Mouse (Mus musculus): ENCODE data around the gene Cuta. TPM values are rescaled to one million over a fixed set of nuclear protein-coding genes. Genes with fewer than 3 reads are reported as not detected.

Gene Cuta
- polyA plus RNA-seq, 1 experiment from 2014 or later, result 203 TPM

DNA sequence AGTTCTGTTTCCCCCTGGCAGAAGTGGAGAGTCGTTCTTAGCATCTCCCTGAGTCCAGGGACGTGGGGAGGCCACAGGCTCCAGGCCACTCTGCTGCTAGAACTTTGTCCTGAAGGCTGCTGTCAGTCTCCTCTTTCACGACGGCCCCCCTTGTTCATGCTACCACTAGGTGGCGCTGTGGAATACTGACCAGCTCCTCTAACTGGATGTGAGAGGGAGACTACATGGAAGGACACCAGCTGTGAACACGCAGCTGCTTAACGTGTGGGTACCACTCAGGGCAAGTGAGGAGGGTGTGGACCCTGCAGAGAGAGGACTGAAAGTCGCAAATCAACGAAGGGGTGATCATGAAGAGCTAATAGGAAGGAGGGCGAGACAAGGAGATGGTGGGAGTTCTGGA lies 43.8 kb downstream of the Cuta start:
- ATAC-seq (replicated peaks; ENCODE audit: low FRiP score), result no peak
- H3K27ac ChIP-seq, result no peak overlapping the region
- no peaks in the 10 kb centered on the region for H3K36me3 ChIP-seq
- no peaks in the 10 kb centered on the region for H3K9me3 ChIP-seq (replicated peaks)
- no peak overlapping the region for H3K4me2 ChIP-seq
- peaks cover 23% of the 10 kb centered on the region for H3K4me1 ChIP-seq
- no peak overlapping the region for H3K4me3 ChIP-seq (replicated peaks)
- no peak overlapping the region for H3K9ac ChIP-seq
- H3K27me3 ChIP-seq, result 0 out of 2 replicates have a peak, but pooled peaks cover 14% of the 10 kb centered on the region
- WGBS, result 14% methylated on average over 10 of the region's 10 CpGs

DNA sequence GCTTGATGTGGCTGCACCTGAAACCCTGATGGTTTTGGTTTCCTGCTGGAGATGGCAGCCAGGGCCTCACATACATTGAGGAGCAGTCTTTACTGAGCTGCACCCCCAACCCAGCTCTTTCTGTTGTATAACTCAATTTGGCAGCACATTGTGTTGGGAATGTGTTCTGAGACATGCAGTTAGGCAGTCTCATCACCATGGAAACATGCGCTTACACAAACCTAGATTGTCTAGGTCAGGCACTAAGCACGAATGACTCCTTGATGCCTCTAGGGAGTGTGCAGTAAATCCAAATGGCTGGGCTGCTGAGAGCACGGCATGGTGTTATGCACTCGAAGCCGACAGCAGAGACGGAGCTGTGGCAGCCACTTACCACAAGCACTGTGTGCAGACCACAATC lies 45.0 kb downstream of the Cuta start:
- peaks cover 19% of the 10 kb centered on the region; the same call in 1 of the 2 replicates for H3K27me3 ChIP-seq
- 59% methylated on average over 6 of the region's 6 CpGs for WGBS

DNA sequence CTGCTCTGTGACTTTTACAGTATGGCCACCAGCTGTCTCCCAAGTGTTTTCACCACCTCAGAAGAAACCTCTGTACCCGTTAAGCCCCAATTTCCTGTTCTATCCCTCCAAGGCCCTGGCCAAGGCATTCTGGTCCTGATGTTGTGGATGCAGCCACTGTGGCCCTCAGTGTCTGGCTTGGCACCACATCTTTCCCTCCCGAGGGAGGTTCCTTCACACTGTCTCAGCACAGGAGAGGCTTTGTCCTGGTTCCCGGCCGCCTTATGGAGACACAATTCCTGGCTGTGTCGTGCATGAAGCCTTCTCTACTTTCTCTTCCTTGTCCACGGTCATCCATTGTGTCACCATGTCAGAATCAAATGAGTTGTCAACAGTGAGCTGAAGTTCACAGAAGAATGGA lies 45.9 kb downstream of the Cuta start:
- Histone ChIP-seq H3K27me3 (peaks cover 22% of the 10 kb centered on the region; the same call in 1 of the 2 replicates), H3K4me3 (replicated peaks) (no peak overlapping the region), H3K9me3 (replicated peaks) (no peaks in the 10 kb centered on the region), H3K4me1 (peaks cover 23% of the 10 kb centered on the region), H3K9ac (no peak overlapping the region), H3K4me2 (no peak overlapping the region), H3K27ac (no peak overlapping the region), H3K36me3 (no peaks in the 10 kb centered on the region)
- WGBS, result 56% methylated on average over 6 of the region's 6 CpGs
- ATAC-seq (replicated peaks; ENCODE audit: low FRiP score), result no peak

More for the DNA sequence above, 45.0 kb downstream of the Cuta start:
- H3K4me1 ChIP-seq, result peaks cover 23% of the 10 kb centered on the region
- H3K36me3 ChIP-seq, result no peaks in the 10 kb centered on the region
- no peak overlapping the region for H3K4me3 ChIP-seq (replicated peaks)
- H3K9ac ChIP-seq, result no peak overlapping the region
- ATAC-seq (replicated peaks; ENCODE audit: low FRiP score), result no peak
- H3K4me2 ChIP-seq, result no peak overlapping the region
- no peaks in the 10 kb centered on the region for H3K9me3 ChIP-seq (replicated peaks)
- H3K27ac ChIP-seq, result no peak overlapping the region

DNA sequence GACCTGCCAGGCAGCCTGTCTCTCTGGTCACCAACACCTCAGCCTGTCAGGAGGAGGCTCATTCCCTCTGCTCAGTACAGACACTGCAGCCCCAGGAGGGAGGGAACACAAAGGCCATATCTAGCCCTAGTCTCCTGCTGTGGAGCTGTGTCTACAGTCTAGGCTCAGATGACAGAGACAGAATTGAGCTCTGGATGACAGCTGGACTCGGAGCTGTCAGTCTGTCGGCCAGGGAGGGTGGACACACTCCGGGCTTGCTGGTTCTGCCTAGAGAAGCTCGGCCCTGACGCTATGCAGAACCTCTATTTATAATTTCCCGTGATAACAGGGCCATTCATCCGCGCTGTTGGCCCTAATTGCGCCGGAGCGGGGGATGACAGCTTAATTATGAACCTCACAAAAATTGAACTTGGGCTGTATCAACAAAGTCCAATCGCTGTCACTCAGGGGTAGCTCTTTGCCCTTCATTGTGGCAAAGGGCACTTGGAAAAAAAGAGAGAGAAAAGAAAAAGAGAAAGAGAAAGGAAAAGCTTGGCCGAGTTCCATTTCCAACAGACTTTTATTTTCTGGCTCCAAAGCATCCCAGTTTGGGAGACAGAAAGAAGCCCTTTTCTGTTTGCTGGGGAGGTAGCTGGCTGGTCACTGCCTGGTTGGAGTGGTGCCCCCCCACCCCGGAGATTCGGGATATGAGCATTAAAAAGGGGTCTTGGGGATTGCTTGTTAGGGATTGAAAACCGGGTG lies 46.6 kb downstream of the Cuta start:
- 0 out of 2 replicates have a peak, but pooled peaks have one; percentile 12 for ATAC-seq (replicated peaks; ENCODE audit: low FRiP score)
- peaks cover 25% of the 10 kb centered on the region for H3K4me1 ChIP-seq
- H3K9ac ChIP-seq, result peak overlapping the region; percentile 15; the same call in 1 of the 2 replicates
- no peaks in the 10 kb centered on the region for H3K36me3 ChIP-seq
- peaks cover 22% of the 10 kb centered on the region; the same call in 1 of the 2 replicates for H3K27me3 ChIP-seq
- H3K27ac ChIP-seq, result no peak overlapping the region
- peak overlapping the region; percentile 38 for H3K4me2 ChIP-seq
- WGBS, result 47% methylated on average over 16 of the region's 16 CpGs
- no peaks in the 10 kb centered on the region for H3K9me3 ChIP-seq (replicated peaks)
- peak overlapping the region; percentile 13 for H3K4me3 ChIP-seq (replicated peaks)

DNA sequence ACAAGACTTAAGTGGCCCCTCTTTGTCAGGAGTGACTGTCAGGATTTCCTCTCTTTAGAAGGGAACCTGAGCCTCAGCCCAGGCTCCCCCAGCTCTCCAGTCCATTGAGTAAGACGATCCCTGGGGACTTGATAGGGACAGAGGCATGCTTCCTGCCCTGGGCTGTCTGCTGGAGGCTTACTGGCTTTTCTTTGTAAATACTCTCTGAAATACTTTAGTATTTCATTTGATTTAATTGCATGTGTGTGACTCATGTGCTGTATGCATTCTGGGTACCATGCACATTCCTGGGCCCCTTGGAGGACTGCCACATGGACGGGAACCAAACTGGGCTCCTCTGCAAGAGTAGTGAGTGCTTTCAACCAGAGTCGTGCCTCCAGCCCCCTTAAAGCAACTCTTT lies 51.4 kb downstream of the Cuta start:
- no peak overlapping the region for H3K9ac ChIP-seq
- ATAC-seq (replicated peaks; ENCODE audit: low FRiP score), result no peak
- 24% methylated on average over 3 of the region's 3 CpGs for WGBS
- H3K4me3 ChIP-seq (replicated peaks), result no peak overlapping the region
- peaks cover 33% of the 10 kb centered on the region for H3K4me1 ChIP-seq
- no peaks in the 10 kb centered on the region for H3K36me3 ChIP-seq
- peaks cover 36% of the 10 kb centered on the region for H3K27me3 ChIP-seq
- no peak overlapping the region for H3K4me2 ChIP-seq
- H3K9me3 ChIP-seq (replicated peaks), result no peaks in the 10 kb centered on the region
- H3K27ac ChIP-seq, result no peak overlapping the region

DNA sequence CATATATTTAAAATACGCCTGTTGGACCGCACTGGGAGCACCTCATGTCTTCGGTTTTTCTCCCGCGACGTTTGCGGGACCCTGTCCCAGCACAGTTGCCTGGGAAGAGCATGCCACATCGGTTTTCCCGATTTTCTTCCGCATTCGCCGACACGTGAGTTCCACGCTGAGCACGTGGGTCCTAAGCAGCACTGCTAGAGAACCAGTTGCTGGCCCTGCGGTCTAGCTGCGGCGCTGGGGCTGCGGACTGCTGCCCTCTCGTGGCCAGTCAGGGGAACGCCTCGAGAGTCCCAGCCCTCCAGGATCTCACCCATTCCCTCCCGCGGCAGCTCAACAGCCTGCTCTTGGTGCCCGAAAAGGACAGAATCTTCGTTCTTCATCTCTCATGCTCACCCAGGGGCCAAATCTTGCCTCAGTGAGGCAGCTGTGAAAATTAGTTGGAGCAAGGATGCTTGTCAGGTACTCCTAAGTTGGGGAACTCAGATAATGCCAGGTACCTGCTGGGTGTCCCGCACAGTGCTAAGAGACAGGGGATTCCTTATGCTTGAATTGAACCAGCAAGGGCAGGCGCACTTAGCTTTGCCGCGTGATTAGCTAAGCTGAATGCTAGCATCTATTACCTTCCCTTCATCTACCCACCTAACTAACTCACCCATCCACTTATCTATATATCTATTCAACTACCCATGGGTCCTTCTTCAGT lies 53.2 kb downstream of the Cuta start:
- Histone ChIP-seq H3K4me3 (replicated peaks) (peak overlapping the region; percentile 49), H3K36me3 (no peaks in the 10 kb centered on the region), H3K9me3 (replicated peaks) (no peaks in the 10 kb centered on the region), H3K4me1 (peaks cover 26% of the 10 kb centered on the region), H3K9ac (peak overlapping the region; percentile 37; the same call in 1 of the 2 replicates), H3K27me3 (peaks cover 34% of the 10 kb centered on the region), H3K4me2 (peak overlapping the region; percentile 80), H3K27ac (no peak overlapping the region)
- 9% methylated on average over 30 of the region's 30 CpGs for WGBS
- peak; percentile 85 for ATAC-seq (replicated peaks; ENCODE audit: low FRiP score)

DNA sequence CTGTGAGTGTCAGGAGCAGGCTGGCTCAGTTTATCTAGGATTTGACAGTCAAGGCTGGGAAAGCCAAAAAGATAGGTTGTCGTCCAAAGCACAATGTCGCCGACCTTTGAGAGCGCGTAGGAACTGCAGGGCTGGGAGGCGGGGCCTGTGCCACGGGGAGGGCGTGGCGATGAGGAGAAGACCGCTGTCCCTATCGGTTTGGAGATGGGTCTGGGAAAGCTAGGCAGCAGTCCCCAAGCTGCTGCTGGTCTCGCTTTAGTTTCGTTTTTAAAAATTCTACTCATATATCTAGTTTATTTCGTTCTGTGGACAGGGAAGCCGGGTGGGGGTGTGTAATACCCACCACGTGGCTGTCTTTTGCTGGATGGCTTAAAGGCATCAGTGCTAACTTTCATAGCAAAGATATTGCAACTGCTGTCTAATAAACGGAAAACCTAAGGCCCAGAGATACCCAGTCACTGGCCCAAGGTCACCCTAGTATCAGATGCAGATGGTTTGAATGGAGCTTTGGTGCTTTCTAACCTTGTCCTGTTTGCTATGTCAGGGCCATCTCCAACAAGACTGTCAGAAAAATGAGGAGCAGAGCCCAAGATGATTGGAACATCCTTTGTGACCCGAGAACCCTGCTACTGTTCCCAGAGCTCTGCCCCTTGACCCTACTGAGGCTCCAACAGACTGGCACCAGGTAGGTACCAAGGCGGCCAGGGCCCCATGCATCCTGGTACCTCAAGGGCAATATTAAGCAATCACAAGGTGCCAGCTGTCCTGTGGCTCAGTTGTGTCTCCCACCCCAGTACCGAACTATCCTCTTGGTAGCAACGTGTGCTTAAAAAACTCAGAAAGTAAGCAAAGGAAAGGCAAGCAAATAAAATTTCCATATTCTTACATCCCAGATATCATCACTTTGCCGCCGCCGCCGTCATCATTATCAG lies 54.1 kb downstream of the Cuta start:
- Histone ChIP-seq H3K4me3 (replicated peaks) (peak overlapping the region; percentile 49), H3K27ac (peak overlapping the region; percentile 18; the same call in 1 of the 2 replicates), H3K9me3 (replicated peaks) (no peaks in the 10 kb centered on the region), H3K4me1 (peaks cover 26% of the 10 kb centered on the region), H3K36me3 (no peaks in the 10 kb centered on the region), H3K4me2 (peak overlapping the region; percentile 80), H3K9ac (peak overlapping the region; percentile 37), H3K27me3 (peaks cover 28% of the 10 kb centered on the region)
- ATAC-seq (replicated peaks; ENCODE audit: low FRiP score), result peak; percentile 79
- WGBS, result 20% methylated on average over 25 of the region's 25 CpGs

Small RNA genes within 50 kb of the gene (microRNA-seq; reads per million reads assigned to microRNA genes)
- gene Gm27775 (not detected), gene Mir3083 (not detected), gene Mir6968 (0.44 reads per million)

Other genes starting within 250 kb of the Cuta start
- gene Crebrf, start 223.9 kb downstream of the Cuta start, polyA plus RNA-seq (2015; fragmentation: Nextera tagmentation; extraction: Ambion mirVana), result 7.0 and 9.0 TPM in 2 replicates
- gene Bnip1, start 158.5 kb downstream of the Cuta start, polyA plus RNA-seq (2015; fragmentation: Nextera tagmentation; extraction: Ambion mirVana), result 51.3 and 52.3 TPM in 2 replicates
- gene Nkx2-5, start 94.6 kb downstream of the Cuta start, polyA plus RNA-seq (2015; fragmentation: Nextera tagmentation; extraction: Ambion mirVana), result not detected in 2 replicates
- 9.0 and 9.3 TPM in 2 replicates for gene Kifc5b, start 22.5 kb downstream of the Cuta start, polyA plus RNA-seq (2015; fragmentation: Nextera tagmentation; extraction: Ambion mirVana)
- gene Phf1, start 6.5 kb downstream of the Cuta start, polyA plus RNA-seq (2015; fragmentation: Nextera tagmentation; extraction: Ambion mirVana), result 7.0 and 8.7 TPM in 2 replicates
- gene Syngap1, start 1.7 kb upstream of the Cuta start, polyA plus RNA-seq (2015; fragmentation: Nextera tagmentation; extraction: Ambion mirVana), result 1.9 and 2.0 TPM in 2 replicates
- 18.4 and 20.0 TPM in 2 replicates for gene Zbtb9, start 33.6 kb upstream of the Cuta start, polyA plus RNA-seq (2015; fragmentation: Nextera tagmentation; extraction: Ambion mirVana)
- gene Bak1, start 89.4 kb upstream of the Cuta start, polyA plus RNA-seq (2015; fragmentation: Nextera tagmentation; extraction: Ambion mirVana), result 7.1 and 8.5 TPM in 2 replicates
- 7.4 and 8.3 TPM in 2 replicates for gene Itpr3, start 117.7 kb upstream of the Cuta start, polyA plus RNA-seq (2015; fragmentation: Nextera tagmentation; extraction: Ambion mirVana)
- 297 and 300 TPM in 2 replicates for gene Uqcc2, start 194.3 kb upstream of the Cuta start, polyA plus RNA-seq (2015; fragmentation: Nextera tagmentation; extraction: Ambion mirVana)
- 0.10 and 0.27 TPM in 2 replicates for gene Ip6k3, start 228.2 kb upstream of the Cuta start, polyA plus RNA-seq (2015; fragmentation: Nextera tagmentation; extraction: Ambion mirVana)